Mouse (Mus musculus): Measurements from ENCODE around the gene Mapk8. TPM values are rescaled to one million over a fixed set of nuclear protein-coding genes. Genes with fewer than 3 reads are reported as not detected.
"Not testable (repeated sequence)": the region's sequence is repeated elsewhere in the genome, so short reads cannot be mapped to it uniquely, and the experiment has no call there.

Gene Mapk8
- polyA plus RNA-seq, 1 experiment from 2014 or later: 8.6 TPM

DNA sequence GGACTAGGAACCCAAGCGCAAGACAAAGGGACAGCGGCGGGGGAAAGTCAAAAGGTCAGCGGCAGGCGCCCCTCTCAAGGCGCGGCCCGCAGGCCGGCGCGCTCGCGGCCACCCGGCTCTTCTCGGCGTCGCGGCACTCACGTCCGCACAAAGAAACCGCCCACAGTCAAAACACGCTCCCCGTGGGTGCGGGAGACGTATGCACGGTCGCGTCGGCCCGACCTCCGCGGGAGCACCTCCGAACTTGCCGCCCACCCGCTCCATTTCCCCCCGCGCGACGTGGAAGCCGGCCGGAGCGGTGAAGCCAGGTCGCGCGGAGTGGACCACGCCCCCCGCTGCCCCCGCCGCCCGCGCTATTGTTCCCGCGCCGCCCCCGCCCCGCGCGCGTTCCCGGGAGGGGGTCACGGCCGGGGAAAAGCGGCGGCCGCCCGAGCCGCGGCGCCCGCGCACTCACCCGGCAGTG lies 366 bp downstream of the Mapk8 start:
- peak; percentile 29; the same call in 1 of the 2 replicates for ATAC-seq
- TF ChIP-seq CTCF (IDR thresholded peaks at IDR 0.05; ENCODE audit: low read depth): no peak
- Histone ChIP-seq H3K4me1 (replicated peaks; ENCODE audit: control insufficient read depth, insufficient read depth, low read length) (0 out of 2 replicates have a peak, but pooled peaks cover 7% of the 10 kb centered on the region), H3K36me3 (ENCODE audit: control insufficient read depth, insufficient read depth) (no peaks in the 10 kb centered on the region), H3K4me2 (replicated peaks; ENCODE audit: low read depth) (peak overlapping the region; percentile 80), H3K9ac (ENCODE audit: low read depth, low read length) (peak overlapping the region; percentile 94), H3K9me3 (ENCODE audit: control insufficient read depth) (no peaks in the 10 kb centered on the region), H3K27ac (ENCODE audit: low read depth, low read length) (peak overlapping the region; percentile 95), H3K4me3 (ENCODE audit: low read depth, low read length) (peak overlapping the region; percentile 97), H3K27me3 (replicated peaks; ENCODE audit: control insufficient read depth, insufficient read depth, low read length) (peaks cover 3% of the 10 kb centered on the region; the same call in 1 of the 2 replicates)
- 2% methylated on average over 66 of the region's 72 CpGs for WGBS

DNA sequence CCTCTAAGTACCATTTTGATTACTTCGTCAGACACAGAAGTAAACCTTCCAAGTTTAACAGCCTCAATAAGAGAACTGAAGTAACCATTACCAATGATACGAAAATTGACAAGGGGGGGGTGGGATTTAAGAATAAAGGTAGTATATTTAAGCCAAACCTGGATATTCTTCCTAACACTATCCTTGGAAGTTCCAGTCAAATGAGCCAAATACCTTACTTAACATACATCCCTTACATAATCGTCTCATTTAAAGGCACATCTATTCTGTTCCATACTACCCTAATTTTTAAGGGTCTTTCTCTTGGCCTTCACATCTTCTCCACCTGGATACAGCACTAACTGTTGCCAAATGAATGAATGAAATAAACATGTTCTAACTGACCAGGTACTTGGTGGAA lies 996 bp downstream of the Mapk8 start:
- no peak overlapping the region for H3K27ac ChIP-seq (ENCODE audit: low read depth, low read length)
- 41% methylated on average over 3 of the region's 3 CpGs for WGBS

GRCm38 (mm10) chr14:33443780-33444179 lies 3.2 kb downstream of the Mapk8 start:
- H3K9ac ChIP-seq (ENCODE audit: low read depth, low read length): no peak overlapping the region
- no peaks in the 10 kb centered on the region for H3K9me3 ChIP-seq (ENCODE audit: control insufficient read depth)
- no peak overlapping the region for H3K27ac ChIP-seq (ENCODE audit: low read depth, low read length)
- H3K36me3 ChIP-seq (ENCODE audit: control insufficient read depth, insufficient read depth): no peaks in the 10 kb centered on the region
- no peaks in the 10 kb centered on the region for H3K27me3 ChIP-seq (replicated peaks; ENCODE audit: control insufficient read depth, insufficient read depth, low read length)
- no peak overlapping the region for H3K4me3 ChIP-seq (ENCODE audit: low read depth, low read length)
- H3K4me2 ChIP-seq (replicated peaks; ENCODE audit: low read depth): no peak overlapping the region
- 33% methylated on average over 2 of the region's 2 CpGs for WGBS
- 0 out of 2 replicates have a peak, but pooled peaks cover 7% of the 10 kb centered on the region for H3K4me1 ChIP-seq (replicated peaks; ENCODE audit: control insufficient read depth, insufficient read depth, low read length)
- TF ChIP-seq CTCF (IDR thresholded peaks at IDR 0.05; ENCODE audit: low read depth): no peak
- peak; percentile 39; the same call in 1 of the 2 replicates for ATAC-seq

More for the DNA sequence above, 996 bp downstream of the Mapk8 start:
- Histone ChIP-seq H3K9me3 (ENCODE audit: control insufficient read depth) (no peaks in the 10 kb centered on the region), H3K36me3 (ENCODE audit: control insufficient read depth, insufficient read depth) (no peaks in the 10 kb centered on the region), H3K4me1 (replicated peaks; ENCODE audit: control insufficient read depth, insufficient read depth, low read length) (0 out of 2 replicates have a peak, but pooled peaks cover 7% of the 10 kb centered on the region), H3K4me3 (ENCODE audit: low read depth, low read length) (peak overlapping the region; percentile 97), H3K4me2 (replicated peaks; ENCODE audit: low read depth) (peak overlapping the region; percentile 80), H3K9ac (ENCODE audit: low read depth, low read length) (peak overlapping the region; percentile 94), H3K27me3 (replicated peaks; ENCODE audit: control insufficient read depth, insufficient read depth, low read length) (peaks cover 3% of the 10 kb centered on the region; the same call in 1 of the 2 replicates)
- ATAC-seq: no peak
- TF ChIP-seq CTCF (IDR thresholded peaks at IDR 0.05; ENCODE audit: low read depth): no peak

DNA sequence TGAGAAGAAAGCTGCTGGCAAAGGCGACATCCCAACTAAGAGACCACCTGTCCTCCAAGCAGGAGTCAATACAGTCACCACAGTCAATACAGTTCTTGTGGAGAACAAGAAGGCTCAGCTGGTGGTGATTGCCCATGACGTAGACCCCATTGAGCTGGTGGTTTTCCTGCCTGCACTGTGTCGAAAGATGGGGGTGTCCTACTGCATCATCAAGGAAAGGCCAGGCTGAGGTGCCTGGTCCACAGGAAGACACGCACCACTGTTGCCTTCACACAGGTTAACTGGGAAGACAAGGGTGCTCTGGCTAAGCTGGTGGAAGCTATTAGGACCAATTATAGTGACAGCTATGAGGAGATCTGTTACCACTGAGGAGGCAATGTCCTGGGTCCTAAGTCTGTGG lies 14.5 kb downstream of the Mapk8 start:
- H3K4me3 ChIP-seq (ENCODE audit: low read depth, low read length); H3K4me2 ChIP-seq (replicated peaks; ENCODE audit: low read depth); H3K27me3 ChIP-seq (replicated peaks; ENCODE audit: control insufficient read depth, insufficient read depth, low read length); H3K27ac ChIP-seq (ENCODE audit: low read depth, low read length); H3K9me3 ChIP-seq (ENCODE audit: control insufficient read depth); H3K4me1 ChIP-seq (replicated peaks; ENCODE audit: control insufficient read depth, insufficient read depth, low read length); H3K9ac ChIP-seq (ENCODE audit: low read depth, low read length); H3K36me3 ChIP-seq (ENCODE audit: control insufficient read depth, insufficient read depth); ATAC-seq: not testable (repeated sequence)
- WGBS: 95% methylated on average over 4 of the region's 4 CpGs

GRCm38 (mm10) chr14:33424124-33424523 lies 22.8 kb downstream of the Mapk8 start:
- Histone ChIP-seq H3K27me3 (replicated peaks; ENCODE audit: control insufficient read depth, insufficient read depth, low read length) (no peaks in the 10 kb centered on the region), H3K36me3 (ENCODE audit: control insufficient read depth, insufficient read depth) (no peaks in the 10 kb centered on the region), H3K9me3 (ENCODE audit: control insufficient read depth) (no peaks in the 10 kb centered on the region), H3K4me1 (replicated peaks; ENCODE audit: control insufficient read depth, insufficient read depth, low read length) (0 out of 2 replicates have a peak, but pooled peaks cover 4% of the 10 kb centered on the region), H3K4me3 (ENCODE audit: low read depth, low read length) (no peak overlapping the region), H3K27ac (ENCODE audit: low read depth, low read length) (no peak overlapping the region), H3K4me2 (replicated peaks; ENCODE audit: low read depth) (no peak overlapping the region), H3K9ac (ENCODE audit: low read depth, low read length) (no peak overlapping the region)
- no peak for ATAC-seq
- TF ChIP-seq CTCF (IDR thresholded peaks at IDR 0.05; ENCODE audit: low read depth): no peak

DNA sequence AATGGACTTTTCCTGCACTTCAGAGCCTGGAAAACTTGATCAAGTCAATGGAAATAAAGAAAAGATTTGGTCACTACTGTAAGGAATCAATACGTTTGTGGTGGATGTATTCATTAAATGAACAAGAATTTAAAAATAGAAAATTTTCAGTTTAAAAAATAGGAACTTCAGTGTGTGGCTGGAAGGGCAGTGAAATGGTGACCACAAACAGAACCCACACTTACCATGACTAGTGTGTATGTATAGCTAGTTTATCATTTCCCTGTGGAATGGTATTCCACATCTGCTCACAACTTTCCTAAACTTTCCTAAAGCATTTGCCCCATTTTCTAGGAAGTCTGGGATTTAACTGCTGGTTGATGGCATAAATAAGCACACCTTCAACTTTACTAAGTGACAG lies 24.0 kb downstream of the Mapk8 start:
- WGBS: 90% methylated on average over 1 of the region's 1 CpGs
- Histone ChIP-seq H3K4me3 (ENCODE audit: low read depth, low read length) (no peak overlapping the region), H3K27ac (ENCODE audit: low read depth, low read length) (no peak overlapping the region), H3K9me3 (ENCODE audit: control insufficient read depth) (no peaks in the 10 kb centered on the region), H3K4me2 (replicated peaks; ENCODE audit: low read depth) (no peak overlapping the region), H3K27me3 (replicated peaks; ENCODE audit: control insufficient read depth, insufficient read depth, low read length) (no peaks in the 10 kb centered on the region), H3K9ac (ENCODE audit: low read depth, low read length) (no peak overlapping the region), H3K4me1 (replicated peaks; ENCODE audit: control insufficient read depth, insufficient read depth, low read length) (0 out of 2 replicates have a peak, but pooled peaks cover 4% of the 10 kb centered on the region), H3K36me3 (ENCODE audit: control insufficient read depth, insufficient read depth) (no peaks in the 10 kb centered on the region)
- ATAC-seq: no peak
- TF ChIP-seq CTCF (IDR thresholded peaks at IDR 0.05; ENCODE audit: low read depth): no peak
